Mouse (Mus musculus) heart, adult 9 months (tissue): ENCODE data around the gene Crnkl1.
"Not testable (repeated sequence)": the region's sequence is repeated elsewhere in the genome, so short reads cannot be mapped to it uniquely, and the experiment has no call there.

Experiments
- DNase-seq, 2 experiments: peaks; one replicate each; pipeline ENCODE4 v3.0.0; 2022; ENCODE audit warnings: low spot score in 2 of 2

Gene Crnkl1

GRCm38 (mm10) chr2:145920941-145921650 lies 13.7 kb downstream of the Crnkl1 start:
- no peak for DNase-seq

- DNase-seq = not testable (repeated sequence)
Observed at GRCm38 (mm10) chr2:145905884-145906283, 28.9 kb downstream of the Crnkl1 start.

GRCm38 (mm10) chr2:145905156-145905555 lies 29.7 kb downstream of the Crnkl1 start:
- no peak for DNase-seq

GRCm38 (mm10) chr2:145903983-145904616 lies 30.7 kb downstream of the Crnkl1 start:
- DNase-seq = no peak

GRCm38 (mm10) chr2:145903061-145903901 lies 31.5 kb downstream of the Crnkl1 start:
- DNase-seq = peak; percentile 84 to 89

GRCm38 (mm10) chr2:145901861-145902260 lies 33.0 kb downstream of the Crnkl1 start, which contains the start of gene Naa20:
Gene Naa20 (plus strand): TSS chr2:145902099.
- DNase-seq = no peak

- not testable (repeated sequence) for DNase-seq
Observed at GRCm38 (mm10) chr2:145900318-145900717, 34.5 kb downstream of the Crnkl1 start.

- DNase-seq = no peak
Observed at GRCm38 (mm10) chr2:145898106-145898505, 36.7 kb downstream of the Crnkl1 start.

- DNase-seq = no peak
Observed at GRCm38 (mm10) chr2:145893756-145894155, 41.1 kb downstream of the Crnkl1 start.

- no peak for DNase-seq
Observed at GRCm38 (mm10) chr2:145890571-145890970, 44.2 kb downstream of the Crnkl1 start.

GRCm38 (mm10) chr2:145888766-145889480 lies 45.9 kb downstream of the Crnkl1 start:
- no peak for DNase-seq

GRCm38 (mm10) chr2:145887937-145888765 lies 46.7 kb downstream of the Crnkl1 start:
- peak; percentile 89 to 92 for DNase-seq

GRCm38 (mm10) chr2:145884913-145885785 lies 49.7 kb downstream of the Crnkl1 start:
- peak; percentile 83 to 84 for DNase-seq

- DNase-seq = peak in 1 of 2 experiments; percentile 26
Observed at GRCm38 (mm10) chr2:145884036-145884912, 50.5 kb downstream of the Crnkl1 start.

- DNase-seq = no peak
Observed at GRCm38 (mm10) chr2:145882398-145882797, 52.4 kb downstream of the Crnkl1 start.

GRCm38 (mm10) chr2:145881932-145882331 lies 52.9 kb downstream of the Crnkl1 start:
- no peak for DNase-seq

GRCm38 (mm10) chr2:145880887-145881747 lies 53.7 kb downstream of the Crnkl1 start:
- DNase-seq = peak in 1 of 2 experiments; percentile 15

GRCm38 (mm10) chr2:145877191-145877590 lies 57.6 kb downstream of the Crnkl1 start:
- no peak for DNase-seq
